Mouse (Mus musculus) thymus, postnatal 4 days (tissue): ENCODE results near the gene Dclk1.

Experiments
- DNase-seq: peaks from one replicate; pipeline ENCODE4 v3.0.0; 2021

The Dclk1 gene

GRCm38 (mm10) chr3:55520240-55521180 lies 278.3 kb downstream of the Dclk1 start:
- peak; percentile 67 for DNase-seq

DNA sequence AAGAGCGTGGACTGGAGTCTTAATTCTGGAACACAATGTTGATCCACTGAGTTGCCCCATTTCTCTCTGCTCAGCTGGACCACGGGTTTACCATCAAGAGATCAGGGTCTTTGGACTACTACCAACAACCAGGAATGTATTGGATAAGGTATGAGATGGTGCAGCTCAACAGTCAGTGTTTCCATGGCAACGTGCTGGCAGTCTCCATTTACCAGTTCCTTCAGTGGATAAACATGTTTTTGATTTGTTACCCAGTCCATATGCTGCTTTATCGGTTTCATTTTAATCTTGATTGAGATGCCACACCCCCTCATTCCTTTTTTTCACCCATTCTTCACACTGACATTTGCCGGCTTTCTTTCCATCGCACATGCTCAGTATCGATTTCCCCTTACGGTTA lies 279.6 kb downstream of the Dclk1 start:
- DNase-seq, result no peak

DNA sequence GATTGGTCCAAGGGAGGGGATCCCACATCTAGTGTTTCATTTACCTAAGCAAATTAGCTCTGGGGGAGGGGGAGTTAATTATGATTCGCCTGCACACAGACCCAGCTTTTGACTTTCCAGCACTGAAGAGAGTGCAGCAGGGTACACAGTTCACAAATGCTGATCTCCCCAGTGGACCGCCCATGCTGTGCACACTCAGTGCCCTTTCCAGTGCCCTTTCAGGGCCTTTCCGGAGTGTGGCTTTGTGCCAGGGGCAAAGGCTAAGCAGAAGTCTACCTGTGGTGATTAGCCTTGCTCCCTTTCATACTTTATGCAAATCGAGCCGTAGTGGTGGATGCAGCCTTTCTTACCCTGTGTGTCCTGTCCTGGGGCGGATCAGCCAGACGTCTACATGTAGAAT lies 281.1 kb downstream of the Dclk1 start:
- DNase-seq, result no peak

DNA sequence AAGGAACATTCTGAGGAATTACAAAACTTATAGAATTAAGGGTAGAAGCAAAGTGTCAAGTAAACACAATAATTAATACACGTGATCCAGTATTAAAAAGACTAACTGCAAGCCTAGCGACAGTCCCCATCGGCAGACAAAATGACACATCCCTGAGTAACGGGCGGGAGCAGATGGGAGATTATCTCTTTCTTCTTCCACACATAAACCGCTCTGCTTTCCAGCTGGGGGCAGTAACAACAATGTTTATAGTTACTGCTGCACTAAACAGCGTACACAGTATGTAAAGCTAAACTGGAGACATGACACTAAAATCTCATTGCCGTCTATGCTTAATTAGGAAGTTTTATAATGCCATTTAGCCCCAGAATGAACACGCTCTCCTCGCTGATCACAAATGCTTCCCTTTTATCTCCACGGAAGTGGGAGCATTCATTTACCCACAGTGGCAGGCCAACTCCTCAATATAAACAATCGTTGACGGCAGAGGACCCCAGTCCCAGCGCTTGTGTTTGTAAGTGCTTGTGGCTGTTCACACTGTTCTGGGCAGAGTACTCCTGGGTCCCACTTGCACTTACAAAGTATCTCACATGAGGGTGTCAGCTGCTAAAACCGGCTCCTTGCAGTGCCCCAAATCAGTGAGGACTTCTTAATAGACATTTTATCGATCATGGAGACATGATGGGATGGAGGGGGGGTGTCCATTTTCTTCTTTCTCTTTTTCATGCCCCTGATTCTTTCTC lies 281.7 kb downstream of the Dclk1 start:
- DNase-seq, result no peak

DNA sequence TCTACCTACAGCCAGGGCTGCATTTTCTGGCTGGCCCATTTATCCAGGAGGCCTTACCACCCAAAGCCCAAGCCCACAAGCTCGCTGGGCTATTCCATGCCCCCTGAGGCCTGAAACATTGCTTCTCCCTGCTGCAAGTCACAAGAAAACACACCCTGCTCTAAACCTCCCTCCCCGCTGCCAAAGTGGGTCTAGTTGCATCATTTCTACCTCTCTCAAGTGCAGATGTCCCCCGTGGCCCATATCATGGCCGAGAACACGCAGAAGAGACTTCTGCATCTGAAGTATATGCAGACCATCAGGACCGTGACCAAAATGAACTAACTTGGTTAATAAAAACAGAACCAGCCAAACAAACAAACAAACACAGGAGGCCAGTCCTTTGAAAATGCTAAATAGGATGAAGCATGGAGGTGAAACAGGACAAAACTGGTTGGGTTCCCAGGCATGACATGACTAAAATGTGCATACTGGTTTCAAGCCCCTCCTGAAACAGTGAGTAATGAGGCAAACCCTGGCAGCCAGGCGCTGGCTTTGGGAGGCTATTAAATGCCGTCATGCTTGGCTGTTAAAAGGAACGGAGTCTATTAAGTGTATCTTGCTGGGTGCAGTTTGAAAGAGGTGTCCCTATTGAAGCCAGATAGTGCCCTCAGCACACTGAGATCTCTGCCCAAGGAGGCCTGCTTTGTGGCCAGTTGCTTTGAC lies 282.5 kb downstream of the Dclk1 start:
- no peak for DNase-seq

- no peak for DNase-seq
Measured at GRCm38 (mm10) chr3:55526470-55526869, 284.3 kb downstream of the Dclk1 start.

- DNase-seq, result no peak
Measured at GRCm38 (mm10) chr3:55527566-55527965, 285.4 kb downstream of the Dclk1 start.

- DNase-seq, result no peak
Measured at GRCm38 (mm10) chr3:55528012-55528411, 285.8 kb downstream of the Dclk1 start.

GRCm38 (mm10) chr3:55529414-55529813 lies 287.2 kb downstream of the Dclk1 start:
- no peak for DNase-seq

GRCm38 (mm10) chr3:55531204-55532044 lies 289.3 kb downstream of the Dclk1 start:
- DNase-seq, result peak; percentile 11

DNA sequence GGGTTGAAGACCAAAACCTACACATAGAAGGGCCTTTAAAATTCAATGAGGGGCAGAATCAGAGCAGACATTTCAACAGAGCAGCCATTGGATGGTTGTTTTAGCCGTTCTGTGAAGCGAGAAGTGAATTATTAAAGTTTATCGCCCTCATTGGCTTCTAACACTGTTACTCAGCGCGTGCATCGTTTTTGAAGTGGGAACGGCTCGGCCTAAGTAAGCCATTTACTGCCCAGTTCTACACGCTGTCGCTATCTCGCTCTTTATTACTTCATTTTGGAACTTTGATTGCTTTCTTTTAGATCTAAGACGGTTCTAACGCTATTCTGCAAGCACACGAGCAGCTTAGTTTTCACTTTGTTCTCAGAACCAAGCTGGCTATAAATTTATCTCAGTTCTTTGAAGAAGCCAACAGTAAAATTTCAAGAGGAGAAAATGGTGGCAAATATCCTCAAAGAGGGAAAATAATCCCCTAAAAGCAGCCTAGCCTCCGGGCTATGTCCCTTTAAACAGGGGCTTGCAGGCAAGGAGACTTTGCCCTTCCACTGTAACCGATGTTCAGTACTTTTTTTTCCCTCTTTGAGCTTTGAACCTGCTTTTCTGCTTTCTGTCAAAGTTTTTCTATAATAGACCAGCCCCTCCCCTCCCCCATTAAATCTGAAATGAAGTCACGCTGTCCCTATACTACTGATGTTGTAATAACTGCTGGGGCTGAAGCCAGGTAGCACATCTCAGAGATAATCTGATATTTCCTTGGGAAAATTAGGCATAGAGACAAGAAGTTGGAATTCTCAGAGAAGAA lies 290.2 kb downstream of the Dclk1 start:
- no peak for DNase-seq

DNA sequence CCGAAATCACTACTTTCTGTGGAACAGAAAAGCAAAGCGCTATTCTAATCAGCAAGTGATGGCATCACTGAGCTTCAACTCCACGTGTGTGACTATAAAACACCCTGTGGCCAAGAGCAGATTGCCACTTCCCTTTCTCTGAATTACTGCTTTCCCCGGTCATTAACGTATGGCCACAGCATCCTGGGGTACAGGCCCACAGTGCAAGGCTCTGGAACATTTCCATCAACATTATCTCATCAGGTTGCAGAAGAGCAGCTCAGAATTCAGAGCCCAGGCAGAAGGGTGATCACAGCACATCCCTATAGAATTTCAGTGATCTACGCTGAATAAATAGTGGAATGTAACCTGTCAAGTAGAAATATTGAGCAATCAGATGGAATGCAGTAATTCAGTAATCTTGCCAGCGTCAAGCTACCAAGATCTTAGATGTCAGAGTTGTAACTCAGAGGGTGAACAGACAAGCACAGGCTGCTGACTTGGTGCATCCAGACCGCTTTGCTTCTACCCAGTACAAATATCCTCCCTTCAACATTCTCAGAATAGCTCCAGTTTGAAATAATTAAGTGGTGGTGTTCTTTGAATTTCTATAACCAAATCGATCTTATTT lies 293.5 kb downstream of the Dclk1 start:
- DNase-seq, result no peak

DNA sequence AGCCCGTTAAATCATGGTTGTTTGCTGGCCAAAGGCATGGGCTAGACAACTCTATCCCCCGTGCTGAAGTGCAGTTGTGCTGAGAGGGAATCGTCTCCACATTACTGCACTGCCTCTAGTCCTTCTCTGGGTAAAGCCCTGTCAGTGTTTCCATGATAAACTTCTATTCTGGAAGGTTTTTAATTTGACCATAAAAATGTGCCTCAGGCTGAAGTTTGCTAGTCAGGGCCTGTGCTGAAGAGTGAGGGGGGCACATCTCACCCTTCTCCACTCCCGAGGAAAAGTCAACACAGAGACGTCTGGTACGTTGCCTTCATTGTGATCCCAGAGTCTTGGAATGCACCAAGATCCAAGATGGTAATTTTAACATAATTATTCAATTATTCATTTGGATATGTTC lies 294.7 kb downstream of the Dclk1 start:
- DNase-seq, result no peak

GRCm38 (mm10) chr3:55537714-55538113 lies 295.6 kb downstream of the Dclk1 start:
- no peak for DNase-seq

DNA sequence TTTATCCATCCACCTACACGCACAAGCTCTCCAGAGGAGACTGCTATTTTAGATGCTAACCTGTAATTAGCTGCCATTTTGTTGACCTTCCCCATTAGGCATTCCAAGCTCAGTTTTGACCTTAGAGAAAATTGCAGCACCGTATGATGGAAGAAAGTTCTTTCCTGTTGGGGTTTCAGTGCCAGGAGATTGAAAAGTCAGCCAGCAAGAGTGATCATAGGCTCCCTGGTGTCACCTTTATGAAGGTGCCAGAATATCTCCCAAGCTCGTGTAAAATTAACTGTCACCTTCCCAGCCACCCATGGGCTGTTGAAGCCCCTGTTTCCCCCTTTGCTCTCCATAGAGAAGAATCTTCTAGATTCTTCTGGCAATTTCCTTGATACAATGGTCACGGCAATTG lies 297.2 kb downstream of the Dclk1 start:
- no peak for DNase-seq

GRCm38 (mm10) chr3:55539811-55540293 lies 297.7 kb downstream of the Dclk1 start:
- no peak for DNase-seq

GRCm38 (mm10) chr3:55540406-55541140 lies 298.4 kb downstream of the Dclk1 start:
- no peak for DNase-seq

GRCm38 (mm10) chr3:55541799-55542198 lies 299.6 kb downstream of the Dclk1 start:
- DNase-seq, result no peak

DNA sequence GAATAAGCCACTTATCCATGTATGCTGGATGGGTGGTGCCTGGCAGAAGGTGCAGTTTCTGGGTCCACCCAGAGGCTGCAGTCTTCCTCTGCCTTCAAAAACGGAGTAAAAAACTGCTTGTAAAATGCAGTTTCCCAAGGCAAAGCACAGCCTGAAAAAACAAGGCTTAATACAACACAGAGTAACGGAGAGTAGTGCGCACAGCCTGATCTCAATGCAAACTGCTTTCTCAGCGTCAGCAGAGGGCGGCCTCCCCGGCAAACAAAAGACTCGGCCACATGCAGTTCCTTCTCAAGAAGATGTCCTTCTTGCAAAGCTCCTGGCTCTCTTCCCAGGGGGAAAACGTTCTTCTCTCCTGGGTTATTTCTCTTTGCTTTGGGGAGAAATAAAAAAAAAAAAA lies 300.1 kb downstream of the Dclk1 start:
- DNase-seq, result no peak

- no peak for DNase-seq
Measured at GRCm38 (mm10) chr3:55542947-55543346, 300.8 kb downstream of the Dclk1 start.
